Mouse (Mus musculus) embryonic facial prominence, embryonic 11.5 days (tissue): ENCODE measurements around the gene Vasn. TPM values are rescaled to one million over a fixed set of nuclear protein-coding genes. Genes with fewer than 3 reads are reported as not detected.

Experiments
- ATAC-seq: fragments of 200-750 bp; cut with Nextera tagmentation; replicated peaks from 2 replicates; pipeline ENCODE4 v1.8.0; 2017; ENCODE audit warnings: low read depth; ENCODE audit not compliant: insufficient number of reproducible peaks, low FRiP score, low TSS enrichment
- DNase-seq: peaks from one replicate; pipeline ENCODE4 v3.0.0-alpha.2; 2015; ENCODE audit warnings: low spot score
- H3K27ac ChIP-seq: fragments of 300-500 bp; sonication (generic); replicated peaks from 2 replicates; pipeline ENCODE4 v1.5.1; 2014; ENCODE audit warnings: mild to moderate bottlenecking, low read depth, low read length, control low read depth
- H3K27me3 ChIP-seq: fragments of 300-500 bp; sonication (generic); 2 replicates; pipeline ENCODE4 v1.6.1; 2014; ENCODE audit warnings: mild to moderate bottlenecking, low read length, moderate library complexity, mixed read lengths; ENCODE audit not compliant: control insufficient read depth, insufficient read depth
- H3K36me3 ChIP-seq: fragments of 300-500 bp; sonication (generic); replicated peaks from 2 replicates; pipeline ENCODE4 v1.6.1; 2014; ENCODE audit warnings: low read depth, mild to moderate bottlenecking, low read length, moderate library complexity, mixed read lengths; ENCODE audit not compliant: control insufficient read depth, insufficient read depth
- H3K4me1 ChIP-seq: fragments of 300-500 bp; sonication (generic); 2 replicates; pipeline ENCODE4 v1.6.1; 2014; ENCODE audit warnings: low read length, mixed read lengths; ENCODE audit not compliant: control insufficient read depth, insufficient read depth
- H3K4me2 ChIP-seq: fragments of 300-500 bp; sonication (generic); 2 replicates; pipeline ENCODE4 v1.6.1; 2014; ENCODE audit warnings: low read depth, mild to moderate bottlenecking, control low read depth, low read length, moderate library complexity
- H3K4me3 ChIP-seq: fragments of 300-500 bp; sonication (generic); 2 replicates; pipeline ENCODE4 v1.5.1; 2014; ENCODE audit warnings: low read depth, low read length, control low read depth
- H3K9ac ChIP-seq: fragments of 300-500 bp; sonication (generic); replicated peaks from 2 replicates; pipeline ENCODE4 v1.6.1; 2014; ENCODE audit warnings: mild to moderate bottlenecking, control low read depth, low read length
- H3K9me3 ChIP-seq: fragments of 300-500 bp; sonication (generic); replicated peaks from 2 replicates; pipeline ENCODE4 v1.6.1; 2016; ENCODE audit warnings: mild to moderate bottlenecking, low read length, inconsistent platforms, mixed read lengths; ENCODE audit not compliant: control insufficient read depth
- WGBS: fragments of 180-500 bp; shearing (Covaris S2); extraction: QIAGEN DNeasy Blood & Tissue Kit; methylation state at CpG from one replicate; pipeline ENCODE4 v1.1.7; 2014; 5-methylcytosine and 5-hydroxymethylcytosine counted together
- polyA plus RNA-seq: library from polyadenylated mRNA; unstranded; fragments of >200 nt; fragmentation: Nextera tagmentation; extraction: Ambion mirVana; gene quantifications from 2 replicates; pipeline ENCODE4 v1.2.1, GENCODE M21; 2014

The Vasn gene
- polyA plus RNA-seq, result 10.9 and 14.1 TPM in 2 replicates

DNA sequence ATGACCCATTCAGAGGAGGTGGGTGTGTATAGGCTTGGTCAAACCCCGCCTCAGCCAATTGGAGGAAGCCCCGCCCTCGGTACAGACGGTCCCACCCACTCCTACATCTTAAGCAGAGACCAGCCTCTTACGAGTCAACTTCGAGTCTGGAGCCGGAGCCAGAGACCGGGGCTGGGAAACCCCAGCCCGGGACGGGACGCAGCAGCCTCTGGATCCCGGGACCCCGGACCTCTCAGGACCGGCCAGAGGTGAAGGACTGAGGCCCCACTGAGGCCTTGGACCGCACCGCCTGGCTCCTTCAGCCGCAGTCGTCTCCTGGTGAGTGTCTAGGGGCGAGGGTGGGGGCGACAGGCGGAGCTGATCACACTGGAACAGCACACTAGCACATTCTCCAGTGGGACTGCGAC is at the start of gene Vasn, which contains the start of gene Dnaja3:
TSS of gene Vasn (plus strand) at position 111 of the 407 bp plus-strand sequence.
TSS of gene Dnaja3 (plus strand) at position 159 of the 407 bp plus-strand sequence.
- Histone ChIP-seq H3K27me3 (no peaks in the 10 kb centered on the region), H3K9me3 (no peaks in the 10 kb centered on the region), H3K36me3 (no peaks in the 10 kb centered on the region), H3K4me2 (peak within 1 kb of the TSS; percentile 72), H3K4me1 (peaks cover 7% of the 10 kb centered on the region), H3K9ac (peak within 1 kb of the TSS; percentile 77), H3K4me3 (peak within 1 kb of the TSS; percentile 73), H3K27ac (peak within 1 kb of the TSS; percentile 84)
- ATAC-seq (peak; percentile 95), DNase-seq (peak; percentile 93)
- WGBS, result under 1% methylated on average over 22 of the region's 22 CpGs

DNA sequence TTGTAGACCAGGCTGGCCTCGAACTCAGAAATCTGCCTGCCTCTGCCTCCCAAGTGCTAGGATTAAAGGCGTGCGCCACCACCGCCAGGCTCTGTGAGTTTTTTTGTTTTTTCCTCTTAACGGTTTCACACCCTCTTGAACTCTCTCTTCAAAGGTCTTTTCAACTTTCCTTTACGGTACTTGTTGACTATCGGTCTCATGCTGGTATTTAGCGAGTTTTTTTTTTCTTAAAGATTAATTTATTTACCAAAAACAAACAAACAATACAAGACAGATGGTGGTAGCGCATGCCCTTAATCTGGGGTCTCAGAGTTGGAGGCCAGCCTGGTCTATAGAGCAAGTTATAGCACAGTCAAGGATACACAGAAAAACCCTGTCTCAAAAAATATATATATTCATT is 49.5 kb upstream of the Vasn start:
- Histone ChIP-seq H3K4me1 (peaks cover 3% of the 10 kb centered on the region), H3K27me3 (no peaks in the 10 kb centered on the region), H3K27ac (no peak overlapping the region), H3K9ac (no peak overlapping the region), H3K4me2 (no peak overlapping the region), H3K9me3 (no peaks in the 10 kb centered on the region), H3K36me3 (peaks cover 2% of the 10 kb centered on the region; the same call in 1 of the 2 replicates), H3K4me3 (no peak overlapping the region)
- DNase-seq (no peak), ATAC-seq (no peak)
- 95% methylated on average over 9 of the region's 9 CpGs for WGBS

DNA sequence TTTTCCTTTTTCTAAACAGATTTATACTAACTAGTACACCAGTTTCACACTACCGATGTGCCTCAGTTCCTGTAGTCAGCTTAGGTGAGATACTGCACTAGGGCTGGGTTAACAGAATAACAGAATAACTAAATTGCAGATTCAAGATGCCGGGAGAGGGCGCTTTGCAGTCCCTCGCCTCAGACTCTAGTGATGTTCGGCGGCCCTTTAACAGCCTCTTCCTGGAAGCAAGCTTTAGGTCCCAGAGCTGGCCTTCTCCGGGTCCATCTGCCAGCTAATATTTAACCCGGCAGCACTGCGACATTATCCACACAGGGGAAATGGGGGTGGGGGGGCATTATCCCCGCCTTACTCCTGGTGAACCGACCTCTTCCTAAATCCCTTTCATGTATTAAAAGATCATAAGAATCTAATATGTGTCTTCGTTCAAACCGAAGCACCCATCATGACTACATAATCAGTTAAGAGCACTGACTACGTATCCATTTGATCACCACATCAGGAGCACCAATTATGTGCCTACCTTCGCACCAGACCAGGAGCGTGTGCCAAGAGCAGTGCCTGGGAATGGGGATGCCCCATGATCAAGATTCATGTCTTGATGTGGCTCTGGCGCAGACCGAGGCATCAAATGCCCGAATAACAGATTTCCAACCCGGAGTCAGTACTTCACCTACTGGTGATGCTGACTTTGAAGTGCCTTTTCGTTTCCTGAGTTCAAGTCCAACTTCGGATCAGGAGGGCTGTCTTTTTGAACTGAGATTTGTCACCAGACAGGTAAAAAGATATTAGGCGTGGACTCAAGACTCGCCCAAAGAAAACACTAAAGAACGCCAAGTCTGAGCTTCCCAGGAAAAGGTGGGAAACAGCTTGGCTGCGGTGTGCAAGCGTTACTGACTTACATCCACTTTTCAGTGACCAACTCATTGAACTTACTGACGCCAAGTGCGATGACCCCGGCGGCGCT is 46.5 kb upstream of the Vasn start:
- no peaks in the 10 kb centered on the region for H3K9me3 ChIP-seq
- H3K4me2 ChIP-seq, result peak overlapping the region; percentile 67
- peak overlapping the region; percentile 18; the same call in 1 of the 2 replicates for H3K9ac ChIP-seq
- peak overlapping the region; percentile 85 for H3K4me3 ChIP-seq
- H3K4me1 ChIP-seq, result peaks cover 16% of the 10 kb centered on the region
- no peaks in the 10 kb centered on the region for H3K27me3 ChIP-seq
- H3K27ac ChIP-seq, result peak overlapping the region; percentile 94; the same call in 1 of the 2 replicates
- DNase-seq (peak; percentile 79), ATAC-seq (no peak)
- H3K36me3 ChIP-seq, result peaks cover 2% of the 10 kb centered on the region; the same call in 1 of the 2 replicates
- WGBS, result 15% methylated on average over 32 of the region's 32 CpGs

DNA sequence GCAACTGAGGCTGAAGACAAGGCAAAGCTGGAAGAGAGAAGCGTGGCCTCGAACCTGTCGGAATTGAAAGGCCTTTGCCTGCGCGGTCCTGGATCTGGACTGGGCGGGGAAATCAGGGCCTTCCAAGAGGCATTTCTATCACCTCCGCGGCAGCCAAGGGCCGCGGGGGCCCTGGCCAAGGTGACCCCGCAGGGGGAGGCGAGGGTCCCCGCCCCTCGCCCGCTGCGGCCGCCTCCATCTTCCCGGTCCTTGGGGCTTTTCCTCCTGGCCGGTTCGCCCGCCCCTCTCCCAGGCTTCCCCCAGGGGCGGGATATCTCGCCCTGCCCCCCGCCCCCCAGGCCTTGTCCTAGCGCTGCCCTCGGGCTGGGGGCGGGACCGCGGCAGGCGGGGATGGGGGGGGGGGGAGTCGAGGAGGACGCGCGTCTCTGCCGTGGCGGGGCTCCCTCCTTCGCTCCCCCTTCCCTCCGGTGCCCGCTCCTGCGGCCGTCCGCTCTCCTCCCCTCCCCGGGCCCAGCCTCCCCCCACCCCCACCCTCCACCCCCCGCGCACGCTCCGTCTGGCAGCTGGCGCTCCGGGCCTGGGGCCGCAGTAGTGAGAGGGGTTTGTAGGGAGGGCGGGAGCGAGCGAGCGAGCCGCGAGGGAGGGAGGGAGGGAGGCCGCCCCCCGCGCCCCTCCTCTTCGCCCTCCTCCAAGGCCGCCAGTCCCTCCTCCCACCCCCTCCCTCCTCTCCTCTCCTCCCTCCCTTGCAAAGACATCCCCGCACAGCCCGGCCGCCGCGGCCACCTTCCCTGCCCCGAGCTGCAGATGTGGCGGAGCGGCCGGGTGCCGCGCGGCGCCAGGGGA is 45.5 kb upstream of the Vasn start, which contains the start of gene Glis2:
TSS of gene Glis2 (plus strand) at position 743 of the 843 bp plus-strand sequence.
- Histone ChIP-seq H3K9ac (peak within 1 kb of the TSS; percentile 93), H3K4me2 (peak within 1 kb of the TSS; percentile 67), H3K27ac (peak within 1 kb of the TSS; percentile 94), H3K4me3 (peak within 1 kb of the TSS; percentile 85), H3K4me1 (peaks cover 21% of the 10 kb centered on the region), H3K36me3 (peaks cover 2% of the 10 kb centered on the region; the same call in 1 of the 2 replicates), H3K9me3 (no peaks in the 10 kb centered on the region), H3K27me3 (no peaks in the 10 kb centered on the region)
- peak; percentile 94 for DNase-seq
- peak; percentile 76 for ATAC-seq
- under 1% methylated on average over 39 of the region's 74 CpGs for WGBS

DNA sequence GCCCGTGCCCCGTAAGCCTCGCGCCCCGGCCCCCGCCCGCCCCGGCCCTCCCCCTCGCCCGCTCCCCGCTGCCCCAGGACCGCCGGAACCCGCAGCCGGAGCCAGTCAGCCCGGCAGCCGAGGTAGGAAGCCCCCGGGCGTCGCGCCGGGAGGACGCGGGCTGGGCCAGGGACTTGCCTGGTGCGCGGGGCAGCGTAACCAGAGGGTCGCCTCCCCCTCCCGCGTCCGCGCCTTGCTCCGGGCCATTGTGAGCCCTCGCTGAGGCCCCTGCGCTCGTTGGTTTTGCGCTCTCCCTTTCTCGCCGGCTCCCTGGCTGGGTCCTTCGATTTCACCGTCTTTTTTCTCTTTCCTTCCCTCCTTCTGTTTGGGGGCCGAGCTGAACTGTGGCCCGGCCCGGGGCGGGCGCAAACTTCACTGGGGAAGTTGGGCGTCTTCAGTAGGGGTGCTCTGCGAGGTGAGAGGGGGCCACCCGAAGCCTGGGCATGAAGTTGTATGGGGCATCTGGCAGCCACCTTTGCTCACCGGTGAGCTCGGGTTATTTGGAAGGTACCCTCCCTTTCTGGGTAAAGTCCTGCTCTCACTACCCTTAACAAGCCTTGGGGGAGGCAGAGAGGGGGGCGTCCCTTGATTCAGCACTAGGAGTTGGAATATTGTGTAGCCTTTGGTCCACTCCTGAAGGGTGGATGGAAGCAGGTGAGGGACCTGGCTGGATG is 44.8 kb upstream of the Vasn start:
- Histone ChIP-seq H3K4me3 (peak overlapping the region; percentile 85), H3K27me3 (no peaks in the 10 kb centered on the region), H3K27ac (peak overlapping the region; percentile 94), H3K4me2 (peak overlapping the region; percentile 67), H3K9me3 (no peaks in the 10 kb centered on the region), H3K4me1 (peaks cover 21% of the 10 kb centered on the region), H3K36me3 (peaks cover 2% of the 10 kb centered on the region; the same call in 1 of the 2 replicates), H3K9ac (peak overlapping the region; percentile 93)
- ATAC-seq (peak; percentile 40), DNase-seq (peak; percentile 62)
- WGBS, result under 1% methylated on average over 30 of the region's 52 CpGs

DNA sequence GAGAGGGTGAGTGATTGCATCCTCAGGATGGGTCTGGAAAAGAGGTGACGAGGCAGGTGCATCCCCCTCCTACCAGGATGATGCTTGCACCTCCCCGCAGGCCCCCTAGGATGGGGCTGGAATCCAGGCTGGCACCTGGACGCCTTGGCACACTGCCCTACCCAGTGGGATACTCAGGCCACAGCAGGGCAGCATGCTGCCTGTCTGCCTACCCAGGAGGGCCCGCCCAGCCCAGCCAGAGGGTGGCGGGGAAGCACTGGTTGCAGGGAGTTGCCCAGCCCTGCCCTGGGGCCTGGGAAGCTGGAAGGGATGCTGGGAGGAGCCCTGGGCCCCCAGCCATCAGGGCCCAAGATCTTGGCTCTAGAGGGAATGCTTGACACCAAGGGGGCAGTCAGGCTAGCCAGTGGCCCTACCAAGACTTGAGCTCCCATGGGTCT is 44.2 kb upstream of the Vasn start:
- peak overlapping the region; percentile 93 for H3K9ac ChIP-seq
- ATAC-seq, result no peak; the same call in 1 of the 2 replicates
- H3K4me1 ChIP-seq, result peaks cover 21% of the 10 kb centered on the region
- no peaks in the 10 kb centered on the region for H3K9me3 ChIP-seq
- no peak for DNase-seq
- H3K4me3 ChIP-seq, result peak overlapping the region; percentile 85
- peaks cover under 1% of the 10 kb centered on the region; the same call in 1 of the 2 replicates for H3K36me3 ChIP-seq
- WGBS, result 1% methylated on average over 5 of the region's 5 CpGs
- H3K4me2 ChIP-seq, result peak overlapping the region; percentile 67
- H3K27ac ChIP-seq, result peak overlapping the region; percentile 94; the same call in 1 of the 2 replicates
- no peaks in the 10 kb centered on the region for H3K27me3 ChIP-seq

DNA sequence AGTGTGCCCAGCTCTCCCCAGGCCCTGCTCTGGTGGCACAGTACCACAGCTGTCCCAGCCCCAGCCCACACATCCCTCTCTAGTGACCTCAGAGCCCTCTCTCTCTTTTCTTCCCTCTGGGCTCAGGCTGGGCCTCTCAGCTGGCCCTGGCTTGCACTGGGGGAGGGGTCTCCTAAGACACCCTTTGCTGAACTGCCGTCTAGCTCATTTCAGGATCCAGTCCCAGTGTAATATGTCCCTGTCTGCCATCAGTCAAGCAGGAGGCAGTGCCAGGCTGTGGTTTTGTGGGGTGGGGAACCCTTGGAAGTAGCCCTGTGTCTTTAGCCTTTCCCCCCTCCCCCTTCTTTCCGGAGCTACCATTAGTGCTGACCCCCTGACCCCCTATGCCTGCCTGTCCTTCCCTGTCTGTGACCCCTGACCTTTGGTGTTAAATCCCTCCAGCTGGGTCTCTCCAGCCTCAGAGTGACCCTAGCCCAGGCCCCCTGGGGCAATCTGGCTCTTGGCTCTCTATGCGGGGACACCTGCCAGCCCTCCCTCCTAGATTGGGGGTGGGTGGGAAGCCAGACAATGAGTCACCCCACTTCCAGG is 43.5 kb upstream of the Vasn start:
- H3K9ac ChIP-seq, result peak overlapping the region; percentile 93
- H3K4me3 ChIP-seq, result peak overlapping the region; percentile 85
- H3K36me3 ChIP-seq, result no peaks in the 10 kb centered on the region
- H3K9me3 ChIP-seq, result no peaks in the 10 kb centered on the region
- H3K4me1 ChIP-seq, result peaks cover 21% of the 10 kb centered on the region
- peak overlapping the region; percentile 67 for H3K4me2 ChIP-seq
- peak overlapping the region; percentile 5; the same call in 1 of the 2 replicates for H3K27ac ChIP-seq
- WGBS, result 2% methylated on average over 3 of the region's 3 CpGs
- ATAC-seq, result no peak
- no peaks in the 10 kb centered on the region for H3K27me3 ChIP-seq
- peak; percentile 46 for DNase-seq
